Mouse (Mus musculus): ENCODE measurements around the gene Krt32. TPM values are rescaled to one million over a fixed set of nuclear protein-coding genes. Genes with fewer than 3 reads are reported as not detected.

Krt32 gene
- 0.36 and 0.70 TPM in 2 replicates for polyA plus RNA-seq (2015; fragmentation: Nextera tagmentation; extraction: Ambion mirVana)

GRCm38 (mm10) chr11:100087861-100088260 lies at the start of gene Krt32:
Gene Krt32 (minus strand): TSS chr11:100088226.
- no peak within 1 kb of the TSS for H3K9ac ChIP-seq
- no peak within 1 kb of the TSS for H3K4me3 ChIP-seq
- H3K4me1 ChIP-seq: no peaks in the 10 kb centered on the region
- no peaks in the 10 kb centered on the region for H3K27me3 ChIP-seq
- H3K27ac ChIP-seq: no peak within 1 kb of the TSS
- no peak for ATAC-seq (ENCODE audit: insufficient number of reproducible peaks, insufficient read depth, low FRiP score, low TSS enrichment, low read depth)
- 92% methylated on average over 10 of the region's 10 CpGs for WGBS
- no peak within 1 kb of the TSS for H3K4me2 ChIP-seq
- H3K9me3 ChIP-seq: 0 out of 2 replicates have a peak, but pooled peaks cover 4% of the 10 kb centered on the region
- H3K36me3 ChIP-seq: no peaks in the 10 kb centered on the region

GRCm38 (mm10) chr11:100137693-100138092 lies 49.7 kb upstream of the Krt32 start:
- H3K27me3 ChIP-seq: no peaks in the 10 kb centered on the region
- peaks cover 18% of the 10 kb centered on the region for H3K4me1 ChIP-seq
- H3K36me3 ChIP-seq: no peaks in the 10 kb centered on the region
- ATAC-seq (ENCODE audit: insufficient number of reproducible peaks, insufficient read depth, low FRiP score, low TSS enrichment, low read depth): no peak
- H3K4me3 ChIP-seq: no peak overlapping the region
- WGBS: 43% methylated on average over 5 of the region's 5 CpGs
- no peak overlapping the region for H3K4me2 ChIP-seq
- no peak overlapping the region for H3K27ac ChIP-seq
- H3K9me3 ChIP-seq: no peaks in the 10 kb centered on the region
- no peak overlapping the region for H3K9ac ChIP-seq

GRCm38 (mm10) chr11:100136559-100136958 lies 48.5 kb upstream of the Krt32 start:
- Histone ChIP-seq H3K4me3 (no peak overlapping the region), H3K9me3 (no peaks in the 10 kb centered on the region), H3K9ac (no peak overlapping the region), H3K4me1 (peaks cover 18% of the 10 kb centered on the region), H3K4me2 (no peak overlapping the region), H3K36me3 (no peaks in the 10 kb centered on the region), H3K27ac (peak overlapping the region; percentile 34; the same call in 1 of the 2 replicates), H3K27me3 (no peaks in the 10 kb centered on the region)
- ATAC-seq (ENCODE audit: insufficient number of reproducible peaks, insufficient read depth, low FRiP score, low TSS enrichment, low read depth): no peak
- 39% methylated on average over 5 of the region's 5 CpGs for WGBS

DNA sequence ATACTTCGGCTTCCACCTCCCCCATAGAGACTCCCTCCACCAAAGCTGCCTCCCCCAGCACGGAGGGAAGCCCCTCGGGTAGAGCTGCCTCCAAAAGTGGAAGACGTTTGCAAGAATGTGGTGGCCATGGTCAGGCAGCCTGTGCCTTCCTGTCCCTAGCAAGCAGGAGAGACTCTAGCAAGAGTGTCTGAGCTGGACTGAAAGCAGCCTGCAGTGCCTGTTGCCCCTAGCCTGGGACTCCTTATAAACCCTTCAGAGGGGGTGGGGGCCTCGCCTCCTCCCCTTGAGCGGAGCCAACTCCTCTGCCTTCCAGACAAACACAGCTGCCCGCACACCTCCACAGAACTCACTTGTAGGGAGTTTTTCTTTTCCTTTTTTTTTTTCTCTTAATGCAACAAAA lies 47.7 kb upstream of the Krt32 start, which contains the start of gene Krt15:
Gene Krt15 (minus strand): TSS at position 198 of the 400 bp plus-strand sequence.
- peak within 1 kb of the TSS; percentile 48; the same call in 1 of the 2 replicates for H3K27ac ChIP-seq
- ATAC-seq (ENCODE audit: insufficient number of reproducible peaks, insufficient read depth, low FRiP score, low TSS enrichment, low read depth): no peak
- H3K27me3 ChIP-seq: no peaks in the 10 kb centered on the region
- peak within 1 kb of the TSS; percentile 19 for H3K4me3 ChIP-seq
- no peak within 1 kb of the TSS for H3K9ac ChIP-seq
- peaks cover 18% of the 10 kb centered on the region for H3K4me1 ChIP-seq
- H3K4me2 ChIP-seq: peak within 1 kb of the TSS; percentile 37
- no peaks in the 10 kb centered on the region for H3K9me3 ChIP-seq
- H3K36me3 ChIP-seq: no peaks in the 10 kb centered on the region
- WGBS: 54% methylated on average over 7 of the region's 7 CpGs

- H3K9ac ChIP-seq: no peak overlapping the region
Observed at GRCm38 (mm10) chr11:100124901-100125300, 36.9 kb upstream of the Krt32 start.

GRCm38 (mm10) chr11:100121466-100121865 lies 33.4 kb upstream of the Krt32 start, which contains the start of gene Krt13:
Gene Krt13 (minus strand): TSS chr11:100121566.
- Histone ChIP-seq H3K4me3 (no peak within 1 kb of the TSS), H3K4me1 (no peaks in the 10 kb centered on the region), H3K4me2 (no peak within 1 kb of the TSS), H3K36me3 (no peaks in the 10 kb centered on the region), H3K9me3 (no peaks in the 10 kb centered on the region), H3K9ac (no peak within 1 kb of the TSS), H3K27me3 (no peaks in the 10 kb centered on the region), H3K27ac (no peak within 1 kb of the TSS)
- WGBS: 75% methylated on average over 3 of the region's 3 CpGs
- no peak for ATAC-seq (ENCODE audit: insufficient number of reproducible peaks, insufficient read depth, low FRiP score, low TSS enrichment, low read depth)

More at GRCm38 (mm10) chr11:100124901-100125300, 36.9 kb upstream of the Krt32 start:
- H3K27ac ChIP-seq: no peak overlapping the region
- H3K4me3 ChIP-seq: no peak overlapping the region
- H3K27me3 ChIP-seq: no peaks in the 10 kb centered on the region
- H3K9me3 ChIP-seq: no peaks in the 10 kb centered on the region
- no peak for ATAC-seq (ENCODE audit: insufficient number of reproducible peaks, insufficient read depth, low FRiP score, low TSS enrichment, low read depth)
- H3K4me2 ChIP-seq: no peak overlapping the region
- 66% methylated on average over 7 of the region's 7 CpGs for WGBS
- H3K36me3 ChIP-seq: no peaks in the 10 kb centered on the region
- H3K4me1 ChIP-seq: no peaks in the 10 kb centered on the region

GRCm38 (mm10) chr11:100120331-100120730 lies 32.3 kb upstream of the Krt32 start:
- no peak overlapping the region for H3K4me3 ChIP-seq
- no peak overlapping the region for H3K4me2 ChIP-seq
- H3K9me3 ChIP-seq: no peaks in the 10 kb centered on the region
- no peaks in the 10 kb centered on the region for H3K36me3 ChIP-seq
- no peaks in the 10 kb centered on the region for H3K27me3 ChIP-seq
- no peak overlapping the region for H3K27ac ChIP-seq
- no peak overlapping the region for H3K9ac ChIP-seq
- no peaks in the 10 kb centered on the region for H3K4me1 ChIP-seq
- no peak for ATAC-seq (ENCODE audit: insufficient number of reproducible peaks, insufficient read depth, low FRiP score, low TSS enrichment, low read depth)
- WGBS: 85% methylated on average over 5 of the region's 5 CpGs

GRCm38 (mm10) chr11:100113742-100114029 lies 25.7 kb upstream of the Krt32 start:
- Histone ChIP-seq H3K9ac (no peak overlapping the region), H3K36me3 (no peaks in the 10 kb centered on the region), H3K4me2 (no peak overlapping the region), H3K4me3 (no peak overlapping the region), H3K27ac (no peak overlapping the region), H3K9me3 (no peaks in the 10 kb centered on the region), H3K4me1 (no peaks in the 10 kb centered on the region), H3K27me3 (no peaks in the 10 kb centered on the region)
- 84% methylated on average over 2 of the region's 2 CpGs for WGBS
- no peak for ATAC-seq (ENCODE audit: insufficient number of reproducible peaks, insufficient read depth, low FRiP score, low TSS enrichment, low read depth)

DNA sequence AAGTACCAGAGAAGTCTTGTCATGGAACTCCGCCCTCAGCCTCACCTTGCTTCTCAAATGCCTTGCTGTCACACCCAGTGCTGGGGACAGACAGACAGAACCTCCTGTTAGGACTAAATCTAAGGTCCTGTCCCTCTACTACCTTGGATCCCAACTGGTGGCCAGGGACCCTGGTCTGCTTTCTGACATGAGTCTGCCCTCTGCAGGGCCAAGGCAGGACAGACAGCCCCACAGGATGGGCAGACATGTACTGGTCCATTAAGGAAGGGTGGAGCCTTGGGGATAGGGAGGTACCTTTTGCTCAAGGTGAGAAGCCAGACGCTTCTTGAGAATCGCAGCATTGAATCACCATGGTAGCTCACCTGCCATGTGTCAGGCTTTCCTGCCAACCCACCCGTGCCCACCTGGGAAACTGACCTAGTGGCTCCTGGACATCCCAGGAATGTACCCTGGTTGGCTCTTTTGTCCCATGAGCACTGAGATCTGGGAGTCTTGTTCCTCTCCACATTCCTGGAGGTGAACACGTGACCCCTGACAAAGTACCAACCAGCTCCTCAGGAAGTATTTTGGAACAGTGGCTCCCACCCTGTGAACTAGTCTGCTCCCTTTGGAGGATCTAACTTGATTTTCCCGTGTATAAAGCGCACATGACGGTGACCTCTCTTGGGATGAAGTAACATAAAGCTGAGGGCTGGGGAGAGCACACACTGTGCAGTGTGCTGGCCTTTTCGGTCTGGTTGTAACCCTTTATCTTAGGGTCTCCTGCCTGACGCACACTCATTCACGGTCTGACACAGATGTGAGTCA lies 25.1 kb upstream of the Krt32 start:
- H3K27ac ChIP-seq: no peak overlapping the region
- H3K4me2 ChIP-seq: no peak overlapping the region
- 84% methylated on average over 11 of the region's 11 CpGs for WGBS
- no peaks in the 10 kb centered on the region for H3K27me3 ChIP-seq
- no peaks in the 10 kb centered on the region for H3K9me3 ChIP-seq
- no peak overlapping the region for H3K4me3 ChIP-seq
- no peaks in the 10 kb centered on the region for H3K4me1 ChIP-seq
- no peak for ATAC-seq (ENCODE audit: insufficient number of reproducible peaks, insufficient read depth, low FRiP score, low TSS enrichment, low read depth)
- no peaks in the 10 kb centered on the region for H3K36me3 ChIP-seq
- H3K9ac ChIP-seq: no peak overlapping the region

DNA sequence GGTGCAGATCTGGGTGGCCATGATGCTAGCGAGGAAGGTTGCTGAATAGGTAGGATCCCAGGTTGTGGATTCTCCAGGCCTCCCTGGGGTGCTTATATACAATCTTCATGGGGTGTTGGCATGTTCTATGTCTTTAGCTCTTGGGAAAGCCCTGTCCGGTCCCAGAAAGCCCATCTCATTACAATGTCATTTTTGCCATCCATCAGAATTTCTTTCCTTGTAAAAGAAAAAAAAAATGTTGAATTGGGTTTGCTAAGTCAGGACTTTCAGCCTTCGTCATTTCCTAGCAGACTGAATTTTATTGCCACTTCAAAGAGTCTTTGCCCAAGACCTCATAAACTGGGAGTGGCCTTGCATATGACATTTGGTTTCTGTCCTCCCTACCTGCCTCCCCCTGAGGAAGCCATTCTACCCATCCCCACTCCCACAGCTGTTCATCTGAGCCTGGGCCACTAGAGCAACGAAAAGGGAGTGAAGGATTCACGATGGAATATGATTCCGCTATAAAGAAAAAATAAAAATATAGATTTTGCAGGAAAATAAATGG lies 17.6 kb upstream of the Krt32 start, which contains the start of gene Krt36:
Gene Krt36 (minus strand): TSS at position 51 of the 547 bp plus-strand sequence.
- Histone ChIP-seq H3K4me3 (no peak within 1 kb of the TSS), H3K9ac (no peak within 1 kb of the TSS), H3K36me3 (no peaks in the 10 kb centered on the region), H3K27ac (no peak within 1 kb of the TSS), H3K4me1 (no peaks in the 10 kb centered on the region), H3K27me3 (0 out of 2 replicates have a peak, but pooled peaks cover 3% of the 10 kb centered on the region), H3K9me3 (no peaks in the 10 kb centered on the region), H3K4me2 (no peak within 1 kb of the TSS)
- no peak for ATAC-seq (ENCODE audit: insufficient number of reproducible peaks, insufficient read depth, low FRiP score, low TSS enrichment, low read depth)
- WGBS: 83% methylated on average over 6 of the region's 6 CpGs

DNA sequence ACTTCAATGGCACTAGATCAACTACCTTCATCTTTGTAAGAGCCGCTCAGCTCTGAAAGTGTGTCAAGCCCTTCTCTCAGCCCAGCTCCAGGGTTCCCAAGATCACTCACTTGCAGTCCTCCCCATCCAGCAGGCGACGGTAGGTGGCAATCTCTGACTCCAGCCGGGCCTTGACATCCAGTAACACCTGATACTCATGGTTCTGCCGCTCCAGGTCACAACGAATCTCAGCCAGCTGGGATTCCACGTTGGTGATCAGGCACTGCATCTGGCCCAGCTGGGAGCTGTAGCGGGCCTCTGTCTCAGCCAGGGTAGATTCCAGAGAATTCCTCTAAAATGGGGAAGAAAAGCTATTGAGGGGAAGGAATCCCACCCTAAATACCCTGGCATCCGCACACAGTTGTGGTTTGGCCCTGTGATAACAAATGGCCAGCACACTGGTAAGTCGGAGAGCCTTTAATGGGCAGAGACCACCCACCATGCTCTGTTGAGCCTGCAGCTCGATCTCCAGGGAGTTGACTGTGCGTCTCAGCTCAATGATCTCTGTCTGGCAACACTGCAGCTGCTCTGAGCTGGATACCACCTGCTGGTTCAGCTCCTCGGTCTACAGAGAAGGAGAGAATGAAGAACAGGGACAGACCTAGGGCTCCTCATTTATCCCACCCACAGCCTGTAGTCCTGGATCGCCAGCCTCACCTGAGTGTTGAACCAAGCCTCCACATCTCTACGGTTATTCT lies 14.8 kb upstream of the Krt32 start:
- no peak overlapping the region for H3K4me3 ChIP-seq
- no peak for ATAC-seq (ENCODE audit: insufficient number of reproducible peaks, insufficient read depth, low FRiP score, low TSS enrichment, low read depth)

More for the DNA sequence above, 14.8 kb upstream of the Krt32 start:
- WGBS: 68% methylated on average over 15 of the region's 15 CpGs
- Histone ChIP-seq H3K4me2 (no peak overlapping the region), H3K9ac (no peak overlapping the region), H3K27me3 (0 out of 2 replicates have a peak, but pooled peaks cover 3% of the 10 kb centered on the region), H3K36me3 (no peaks in the 10 kb centered on the region), H3K9me3 (no peaks in the 10 kb centered on the region), H3K27ac (no peak overlapping the region), H3K4me1 (no peaks in the 10 kb centered on the region)

Data from embryonic facial prominence, embryonic 13.5 days (tissue).